Mouse (Mus musculus): ENCODE measurements around the gene Nlrp10. TPM values are rescaled to one million over a fixed set of nuclear protein-coding genes. Genes with fewer than 3 reads are reported as not detected.

The Nlrp10 gene
- polyA plus RNA-seq, 1 experiment from 2014 or later, result not detected

DNA sequence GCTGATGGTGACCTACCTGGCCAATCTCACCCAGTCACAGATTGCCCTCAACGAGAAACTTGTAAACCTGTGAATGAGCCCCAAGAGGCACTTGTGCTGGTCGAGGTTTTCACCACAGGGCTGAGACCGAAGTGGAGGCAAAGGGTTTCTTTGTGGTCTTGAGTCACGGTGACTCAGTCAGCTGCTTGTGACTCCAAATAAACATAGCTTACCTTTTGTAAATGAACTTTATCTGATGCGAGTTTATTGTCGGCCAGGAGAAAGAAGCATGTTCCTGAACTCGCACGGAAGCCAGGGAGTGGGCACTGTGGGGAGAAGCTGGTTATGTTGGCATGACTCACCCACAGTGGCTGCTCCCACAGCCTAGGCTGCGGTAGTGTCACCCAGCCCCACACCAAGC, 11.5 kb upstream of the Nlrp10 start:
- Histone ChIP-seq H3K4me3 (no peak overlapping the region), H3K4me1 (replicated peaks) (no peaks in the 10 kb centered on the region), H3K27me3 (ENCODE audit: insufficient read depth, poor library complexity, severe bottlenecking) (no peaks in the 10 kb centered on the region), H3K9me3 (no peaks in the 10 kb centered on the region), H3K36me3 (peaks cover 98% of the 10 kb centered on the region), H3K27ac (no peak overlapping the region)
- no peak for DNase-seq (ENCODE audit: low spot score)
- WGBS, result 93% methylated on average over 9 of the region's 9 CpGs

DNA sequence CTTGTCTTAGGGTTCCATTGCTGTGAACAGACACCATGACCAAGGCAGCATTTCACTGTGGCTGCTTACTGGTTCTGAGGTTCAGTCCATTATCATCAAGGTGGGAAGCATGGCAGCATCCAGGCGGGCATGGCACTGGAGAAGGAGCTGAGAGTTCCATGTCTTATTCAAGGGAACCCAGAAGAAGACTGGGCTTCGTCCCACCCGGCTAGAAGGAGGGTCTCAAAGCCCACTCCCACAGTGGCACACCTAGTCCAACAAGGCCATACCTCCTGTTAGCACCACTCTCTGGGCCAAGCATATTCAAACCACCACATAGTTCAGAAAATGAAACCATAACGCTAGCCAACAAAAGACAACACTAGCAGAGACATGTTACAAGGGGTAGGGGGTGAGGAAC, 6.6 kb upstream of the Nlrp10 start:
- Histone ChIP-seq H3K4me3 (no peak overlapping the region), H3K36me3 (peaks cover 61% of the 10 kb centered on the region), H3K9me3 (no peaks in the 10 kb centered on the region), H3K27ac (no peak overlapping the region), H3K27me3 (ENCODE audit: insufficient read depth, poor library complexity, severe bottlenecking) (no peaks in the 10 kb centered on the region), H3K4me1 (replicated peaks) (peaks cover 14% of the 10 kb centered on the region)
- DNase-seq (ENCODE audit: low spot score), result no peak
- 96% methylated on average over 4 of the region's 4 CpGs for WGBS

DNA sequence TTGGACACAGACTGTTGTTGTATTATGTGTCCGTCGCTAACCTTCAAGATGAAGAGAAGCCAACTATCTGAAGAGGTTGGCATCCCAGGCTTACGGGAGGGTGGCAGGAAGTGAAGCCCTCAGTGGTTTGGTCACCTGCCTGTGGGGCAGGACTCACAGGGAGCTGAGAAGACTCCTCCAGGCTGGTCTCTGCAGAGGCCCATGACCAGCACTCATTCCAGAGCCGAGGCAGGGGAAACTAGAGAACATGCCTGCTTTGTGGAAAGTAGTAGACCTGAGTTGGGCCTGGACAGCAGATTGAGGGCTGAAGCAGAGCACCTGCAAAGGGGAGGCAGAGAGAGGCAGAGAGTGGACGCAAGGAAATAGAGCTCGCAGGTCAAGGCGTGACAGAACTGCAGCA, 5.4 kb upstream of the Nlrp10 start:
- H3K27me3 ChIP-seq (ENCODE audit: insufficient read depth, poor library complexity, severe bottlenecking), result no peaks in the 10 kb centered on the region
- H3K4me1 ChIP-seq (replicated peaks), result peaks cover 14% of the 10 kb centered on the region
- peaks cover 49% of the 10 kb centered on the region for H3K36me3 ChIP-seq
- no peaks in the 10 kb centered on the region for H3K9me3 ChIP-seq
- 87% methylated on average over 7 of the region's 7 CpGs for WGBS
- no peak for DNase-seq (ENCODE audit: low spot score)
- H3K4me3 ChIP-seq, result peak overlapping the region; percentile 89
- no peak overlapping the region for H3K27ac ChIP-seq

DNA sequence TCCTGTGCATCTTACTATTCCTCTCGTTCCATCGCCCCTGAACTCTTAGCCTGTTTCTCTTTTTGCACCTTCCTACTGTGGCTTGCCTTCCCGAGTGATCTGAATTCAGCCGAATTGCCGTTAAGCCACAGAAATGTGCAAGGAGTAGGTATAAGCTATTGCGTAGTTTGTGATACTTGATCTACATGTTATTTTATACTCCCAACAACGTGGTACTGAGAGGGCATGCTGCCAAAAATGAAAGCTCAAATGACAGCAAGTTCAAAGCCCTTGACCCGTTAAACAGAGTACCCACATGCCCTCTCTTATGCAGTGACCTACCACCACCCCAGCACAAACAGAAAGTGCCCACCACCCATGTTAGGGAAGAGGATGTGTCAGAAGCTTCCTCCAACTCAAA, 4.9 kb upstream of the Nlrp10 start:
- H3K4me1 ChIP-seq (replicated peaks), result peaks cover 14% of the 10 kb centered on the region
- H3K27ac ChIP-seq, result peak overlapping the region; percentile 95
- peaks cover 44% of the 10 kb centered on the region for H3K36me3 ChIP-seq
- peak overlapping the region; percentile 89 for H3K4me3 ChIP-seq
- no peak for DNase-seq (ENCODE audit: low spot score)
- no peaks in the 10 kb centered on the region for H3K27me3 ChIP-seq (ENCODE audit: insufficient read depth, poor library complexity, severe bottlenecking)
- WGBS, result 7% methylated on average over 8 of the region's 8 CpGs
- no peaks in the 10 kb centered on the region for H3K9me3 ChIP-seq

DNA sequence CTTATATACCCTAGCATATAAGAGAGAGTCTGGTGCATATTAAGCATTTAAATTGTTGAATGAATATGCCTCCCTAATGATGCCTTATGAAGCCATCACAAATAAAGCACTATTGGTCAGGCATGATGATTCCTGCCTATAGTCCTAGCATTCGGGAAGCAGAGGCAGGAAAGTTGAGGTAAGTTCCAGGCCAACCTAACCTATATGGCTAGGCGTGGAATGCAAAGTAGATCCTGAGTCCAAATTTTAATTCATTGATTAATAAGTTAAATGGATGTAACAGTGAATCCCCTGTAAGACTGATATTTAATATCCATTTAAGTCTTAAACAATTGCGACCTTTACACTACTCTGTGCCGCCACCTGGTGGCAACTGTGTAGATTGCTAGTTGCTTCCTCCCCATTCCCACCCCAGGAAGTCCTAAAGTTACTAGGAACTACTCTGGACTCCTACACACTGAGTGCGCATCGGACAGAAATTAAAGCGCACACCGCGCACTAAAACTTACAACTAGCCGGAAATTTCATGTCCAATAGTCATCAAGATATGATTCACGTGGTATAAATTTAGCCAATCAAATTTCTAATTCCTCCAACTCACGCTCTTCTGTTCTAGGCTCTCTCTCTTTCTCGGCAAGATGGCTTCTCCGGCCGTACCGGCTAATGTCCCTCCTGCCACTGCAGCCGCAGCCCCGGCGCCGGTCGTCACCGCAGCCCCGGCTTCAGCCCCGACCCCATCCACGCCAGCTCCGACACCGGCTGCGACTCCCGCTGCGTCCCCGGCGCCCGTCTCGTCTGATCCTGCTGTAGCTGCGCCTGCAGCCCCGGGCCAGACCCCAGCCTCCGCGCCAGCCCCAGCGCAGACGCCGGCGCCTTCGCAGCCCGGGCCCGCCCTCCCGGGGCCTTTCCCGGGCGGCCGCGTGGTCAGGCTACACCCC, 4.1 kb upstream of the Nlrp10 start, which contains the start of gene Eif3f:
Gene Eif3f, plus strand, starts transcription at position 624 of the 938 bp plus-strand sequence.
- no peaks in the 10 kb centered on the region for H3K27me3 ChIP-seq (ENCODE audit: insufficient read depth, poor library complexity, severe bottlenecking)
- no peaks in the 10 kb centered on the region for H3K9me3 ChIP-seq
- 2% methylated on average over 50 of the region's 50 CpGs for WGBS
- DNase-seq (ENCODE audit: low spot score), result peak; percentile 92
- peaks cover 14% of the 10 kb centered on the region for H3K4me1 ChIP-seq (replicated peaks)
- peak within 1 kb of the TSS; percentile 89 for H3K4me3 ChIP-seq
- H3K27ac ChIP-seq, result peak within 1 kb of the TSS; percentile 95
- peaks cover 36% of the 10 kb centered on the region for H3K36me3 ChIP-seq

DNA sequence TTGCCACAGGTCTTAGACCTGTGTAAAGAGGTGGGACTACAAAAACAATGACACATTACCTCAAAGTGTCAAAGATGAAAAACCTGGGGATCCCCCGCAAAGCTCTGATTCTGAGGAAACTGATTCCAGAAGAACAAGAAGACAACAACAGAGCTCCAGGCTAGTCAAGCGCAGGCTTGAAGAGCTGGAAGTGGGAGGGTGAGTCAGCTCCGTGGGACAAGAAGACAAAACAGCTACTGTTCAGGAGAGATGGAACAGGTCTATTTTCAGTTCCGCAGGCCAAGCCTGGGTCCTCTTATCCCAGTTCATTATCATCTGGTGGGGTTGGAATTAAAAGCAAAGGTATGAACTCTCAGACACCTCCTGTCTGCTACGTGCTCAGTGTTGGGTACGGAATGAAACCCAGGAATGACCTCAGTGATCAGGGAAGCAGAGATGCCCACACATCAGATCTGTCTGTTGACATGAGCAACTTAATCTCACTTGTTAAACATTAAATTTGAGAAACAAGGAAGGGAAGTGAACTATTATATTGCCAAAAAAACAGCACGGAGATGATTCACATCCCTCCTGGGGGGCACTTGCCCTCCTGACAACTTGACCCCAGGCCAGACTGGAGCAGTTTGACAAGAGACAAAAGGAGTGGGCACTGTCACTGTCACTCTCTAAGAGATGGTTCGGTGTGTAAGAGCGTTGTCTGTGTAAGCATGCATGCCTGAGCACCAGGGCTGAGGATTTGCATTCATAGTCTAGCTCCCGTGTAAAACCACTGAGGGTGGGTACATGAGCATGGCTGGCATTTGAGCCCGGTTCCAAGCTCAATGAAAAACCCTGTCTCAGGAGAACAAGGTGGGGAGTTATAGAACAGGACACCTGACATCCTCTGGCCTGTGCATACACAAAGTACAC, 1.4 kb downstream of the Nlrp10 start:
- 81% methylated on average over 11 of the region's 11 CpGs for WGBS
- Histone ChIP-seq H3K9me3 (no peaks in the 10 kb centered on the region), H3K36me3 (no peaks in the 10 kb centered on the region), H3K27me3 (ENCODE audit: insufficient read depth, poor library complexity, severe bottlenecking) (no peaks in the 10 kb centered on the region), H3K4me3 (no peak overlapping the region), H3K4me1 (replicated peaks) (no peaks in the 10 kb centered on the region), H3K27ac (no peak overlapping the region)
- no peak for DNase-seq (ENCODE audit: low spot score)

DNA sequence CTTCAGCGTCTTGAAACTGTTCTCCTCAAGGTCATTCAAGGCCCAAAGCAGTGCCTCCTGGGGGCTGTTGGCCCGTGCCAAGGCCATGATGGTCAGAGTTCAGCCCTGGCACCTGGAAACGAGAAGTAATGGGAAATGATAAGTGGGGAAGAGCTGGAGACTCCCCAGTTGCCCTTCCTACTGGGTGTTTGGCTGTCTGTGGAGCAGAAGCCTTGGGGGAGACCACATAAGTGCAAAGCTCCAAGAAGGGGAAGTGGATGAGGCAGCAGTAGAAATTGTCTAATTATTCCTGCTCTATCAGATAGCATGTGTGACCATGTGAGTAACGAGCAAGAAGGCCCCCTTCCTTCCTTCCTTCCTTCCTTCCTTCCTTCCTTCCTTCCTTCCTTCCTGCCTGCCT, 2.9 kb downstream of the Nlrp10 start:
- no peaks in the 10 kb centered on the region for H3K36me3 ChIP-seq
- H3K27me3 ChIP-seq (ENCODE audit: insufficient read depth, poor library complexity, severe bottlenecking), result no peaks in the 10 kb centered on the region
- WGBS, result 78% methylated on average over 4 of the region's 4 CpGs
- H3K4me1 ChIP-seq (replicated peaks), result no peaks in the 10 kb centered on the region
- DNase-seq (ENCODE audit: low spot score), result no peak
- no peaks in the 10 kb centered on the region for H3K9me3 ChIP-seq
- H3K4me3 ChIP-seq, result no peak overlapping the region
- H3K27ac ChIP-seq, result no peak overlapping the region

DNA sequence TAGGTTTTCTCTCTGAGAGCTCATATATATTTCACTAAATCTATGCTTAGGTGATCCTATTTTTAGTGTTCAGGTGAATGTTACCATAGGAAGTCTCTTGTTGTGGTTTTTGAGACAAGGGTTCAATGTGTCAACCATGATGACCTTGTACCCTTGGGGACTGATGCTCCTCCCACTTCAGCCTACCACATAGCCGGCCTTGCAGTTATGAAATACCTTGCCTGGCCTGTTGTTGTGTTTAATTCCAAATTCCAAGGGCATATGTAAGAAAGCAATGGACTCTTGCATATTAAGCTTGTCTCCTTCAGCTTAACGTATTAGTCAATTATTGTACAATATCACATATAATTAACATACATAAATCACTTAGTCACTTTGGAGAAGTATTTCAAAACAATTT, 26.0 kb downstream of the Nlrp10 start:
- 78% methylated on average over 2 of the region's 2 CpGs for WGBS
- Histone ChIP-seq H3K36me3 (no peaks in the 10 kb centered on the region), H3K9me3 (no peaks in the 10 kb centered on the region), H3K27me3 (ENCODE audit: insufficient read depth, poor library complexity, severe bottlenecking) (no peaks in the 10 kb centered on the region), H3K4me1 (replicated peaks) (no peaks in the 10 kb centered on the region), H3K4me3 (no peak overlapping the region), H3K27ac (no peak overlapping the region)
- DNase-seq (ENCODE audit: low spot score), result no peak

DNA sequence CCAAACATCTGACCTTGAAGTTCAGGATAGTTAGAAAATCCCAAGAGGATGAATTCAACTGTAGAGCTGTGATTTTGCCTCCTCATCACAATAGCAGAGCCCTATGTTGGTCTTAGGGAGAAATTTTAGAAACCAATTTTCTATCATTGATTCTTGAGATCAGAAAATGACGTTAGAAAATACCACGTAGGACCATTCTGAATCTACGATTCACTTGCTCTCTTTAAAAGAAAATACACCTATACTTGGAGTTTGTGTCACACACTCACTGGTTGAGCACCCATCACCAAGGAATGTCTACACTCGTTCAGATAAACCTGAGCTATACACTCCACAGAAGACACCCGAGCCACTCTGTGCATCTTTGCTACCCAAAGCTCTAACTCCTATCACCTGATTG, 35.7 kb downstream of the Nlrp10 start, which contains the start of gene Olfr519:
Gene Olfr519, minus strand, starts transcription at position 101 of the 400 bp plus-strand sequence.
- Histone ChIP-seq H3K27ac (no peak within 1 kb of the TSS), H3K27me3 (ENCODE audit: insufficient read depth, poor library complexity, severe bottlenecking) (no peaks in the 10 kb centered on the region), H3K4me1 (replicated peaks) (no peaks in the 10 kb centered on the region), H3K4me3 (no peak within 1 kb of the TSS), H3K36me3 (no peaks in the 10 kb centered on the region), H3K9me3 (no peaks in the 10 kb centered on the region)
- WGBS, result 89% methylated on average over 5 of the region's 5 CpGs
- no peak for DNase-seq (ENCODE audit: low spot score)

DNA sequence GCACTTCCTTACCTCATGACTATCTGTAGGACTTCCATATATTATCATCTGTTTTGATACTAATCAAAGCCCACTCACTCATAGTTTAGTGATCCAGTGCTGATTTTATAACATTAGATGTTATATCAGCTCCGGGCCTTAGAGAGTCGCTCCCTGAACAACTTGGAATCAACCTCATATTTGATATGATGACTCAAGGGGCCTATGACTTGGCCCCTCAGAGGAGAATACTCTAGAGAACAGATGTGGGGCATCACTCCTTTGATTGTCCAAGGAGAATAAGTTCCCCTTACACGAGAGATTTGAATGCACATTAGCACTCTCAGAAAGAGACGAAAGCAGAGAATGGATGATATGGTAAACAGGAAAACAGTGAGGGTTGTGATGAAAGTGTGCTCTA, 45.1 kb downstream of the Nlrp10 start, which contains the start of gene Olfr518:
Gene Olfr518, minus strand, starts transcription at position 101 of the 400 bp plus-strand sequence.
- Histone ChIP-seq H3K4me1 (replicated peaks) (no peaks in the 10 kb centered on the region), H3K36me3 (no peaks in the 10 kb centered on the region), H3K27ac (no peak within 1 kb of the TSS), H3K4me3 (no peak within 1 kb of the TSS), H3K9me3 (no peaks in the 10 kb centered on the region), H3K27me3 (ENCODE audit: insufficient read depth, poor library complexity, severe bottlenecking) (no peaks in the 10 kb centered on the region)
- no peak for DNase-seq (ENCODE audit: low spot score)
- WGBS, result 81% methylated on average over 4 of the region's 4 CpGs

DNA sequence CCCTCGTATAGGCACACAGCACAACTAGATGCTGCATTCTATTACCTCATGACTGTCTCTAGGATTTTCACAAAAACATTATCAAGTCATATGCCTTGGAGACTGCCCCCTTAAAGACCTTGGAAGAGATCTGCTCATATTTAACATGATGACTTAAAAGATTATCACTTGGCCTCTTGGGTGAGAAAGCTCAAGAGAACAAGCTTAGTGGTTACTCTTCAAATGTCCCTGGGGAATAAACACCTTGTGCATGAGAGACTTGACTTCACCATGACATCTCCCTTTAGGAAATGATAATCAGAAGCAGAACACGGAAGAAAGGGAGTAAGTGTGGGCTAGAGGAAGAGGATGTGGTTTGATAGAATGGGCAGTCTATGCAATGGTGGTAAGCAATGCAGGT, 57.7 kb downstream of the Nlrp10 start, which contains the start of gene Olfr517:
Gene Olfr517, minus strand, starts transcription at position 101 of the 400 bp plus-strand sequence.
- Histone ChIP-seq H3K4me1 (replicated peaks) (no peaks in the 10 kb centered on the region), H3K27ac (no peak within 1 kb of the TSS), H3K9me3 (no peaks in the 10 kb centered on the region), H3K27me3 (ENCODE audit: insufficient read depth, poor library complexity, severe bottlenecking) (no peaks in the 10 kb centered on the region), H3K4me3 (no peak within 1 kb of the TSS), H3K36me3 (no peaks in the 10 kb centered on the region)
- WGBS, result 82% methylated on average over 2 of the region's 2 CpGs
- no peak for DNase-seq (ENCODE audit: low spot score)
